Mouse (Mus musculus) CH12F3 (cell line): ENCODE data around the gene Agps.
"Not testable (repeated sequence)": the region's sequence is repeated elsewhere in the genome, so short reads cannot be mapped to it uniquely, and the experiment has no call there.

Experiments used
- in situ Hi-C: fragments of 300-500 bp; cut with MboI; formaldehyde crosslinking; loops from 2 replicates; pipeline ENCODE4 v1.14.3; 2020; ENCODE audit warnings: low sequenced_read_pairs

The Agps gene

GRCm38 (mm10) chr2:75976070-75976469 is 144.1 kb downstream of the Agps start:
- in situ Hi-C loops: not testable (repeated sequence)

- in situ Hi-C loops: not testable (repeated sequence)
Measured at GRCm38 (mm10) chr2:75977752-75978368, 145.9 kb downstream of the Agps start, which contains the start of gene Ttc30a2. Gene Ttc30a2, minus strand, starts transcription at chr2:75978170.
